Mouse (Mus musculus) kidney, embryonic 15.5 days (tissue): ENCODE measurements at regions not wholly inside any gene's neighbourhood (a gene's known extent, or its start where the extent isn't known, plus 50 kb on each side); places are given as distances from the start of the nearest gene placed in this dataset.

Experiments
- ATAC-seq: fragments of 200-750 bp; cut with Nextera tagmentation; replicated peaks from 2 replicates; pipeline ENCODE4 v1.8.0; 2017; ENCODE audit warnings: moderate TSS enrichment; ENCODE audit not compliant: low FRiP score
- H3K27ac ChIP-seq: fragments of 300-500 bp; sonication (generic); 2 replicates; pipeline ENCODE4 v1.5.1; 2015; ENCODE audit warnings: mild to moderate bottlenecking, inconsistent platforms
- H3K27me3 ChIP-seq: fragments of 300-500 bp; sonication (generic); 2 replicates; pipeline ENCODE4 v1.6.1; 2015; ENCODE audit warnings: inconsistent platforms
- H3K36me3 ChIP-seq: fragments of 300-500 bp; sonication (generic); 2 replicates; pipeline ENCODE4 v1.6.1; 2015; ENCODE audit warnings: inconsistent platforms
- H3K4me1 ChIP-seq: fragments of 300-500 bp; sonication (generic); 2 replicates; pipeline ENCODE4 v1.6.1; 2015; ENCODE audit warnings: inconsistent platforms
- H3K4me2 ChIP-seq: fragments of 300-500 bp; sonication (generic); 2 replicates; pipeline ENCODE4 v1.6.1; 2015; ENCODE audit warnings: moderate library complexity, mild to moderate bottlenecking, inconsistent platforms
- H3K4me3 ChIP-seq: fragments of 300-500 bp; sonication (generic); replicated peaks from 2 replicates; pipeline ENCODE4 v1.5.1; 2015; ENCODE audit warnings: mild to moderate bottlenecking, inconsistent platforms
- H3K9ac ChIP-seq: fragments of 300-500 bp; sonication (generic); 2 replicates; pipeline ENCODE4 v1.6.1; 2015; ENCODE audit warnings: mild to moderate bottlenecking, inconsistent platforms
- H3K9me3 ChIP-seq: fragments of 300-500 bp; sonication (generic); replicated peaks from 2 replicates; pipeline ENCODE4 v1.6.1; 2016; ENCODE audit warnings: inconsistent platforms
- WGBS: fragments of 180-500 bp; shearing (Covaris S2); methylation state at CpG from one replicate; pipeline ENCODE4 v1.1.7; 2015; ENCODE audit warnings: mixed read lengths; 5-methylcytosine and 5-hydroxymethylcytosine counted together

DNA sequence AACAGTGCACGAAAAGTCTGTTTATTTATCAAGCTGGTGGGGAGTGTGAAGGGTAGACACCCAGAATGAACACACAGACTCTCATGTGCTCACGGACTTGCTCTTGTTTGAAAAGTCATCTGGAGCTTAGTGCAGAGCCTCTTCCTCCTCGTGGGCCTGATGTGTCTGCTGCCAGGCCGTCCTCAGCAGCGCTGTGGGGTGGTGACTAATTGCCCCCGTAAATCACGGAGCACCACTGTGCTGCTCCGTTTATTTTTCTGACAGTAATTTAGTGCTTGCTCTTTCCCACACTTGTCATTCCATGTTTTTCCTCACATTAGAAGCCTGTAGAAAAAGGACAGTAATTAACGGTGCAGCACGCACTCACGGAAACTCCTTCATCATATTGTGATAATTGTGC, 51.2 kb upstream of the Gm17304 start:
- Histone ChIP-seq H3K36me3 (no peaks in the 10 kb centered on the region), H3K9ac (no peak overlapping the region), H3K9me3 (no peaks in the 10 kb centered on the region), H3K27me3 (peaks cover 74% of the 10 kb centered on the region), H3K27ac (no peak overlapping the region), H3K4me1 (peaks cover 6% of the 10 kb centered on the region), H3K4me3 (no peak overlapping the region), H3K4me2 (no peak overlapping the region)
- WGBS: 5% methylated on average over 11 of the region's 11 CpGs
- ATAC-seq: no peak

DNA sequence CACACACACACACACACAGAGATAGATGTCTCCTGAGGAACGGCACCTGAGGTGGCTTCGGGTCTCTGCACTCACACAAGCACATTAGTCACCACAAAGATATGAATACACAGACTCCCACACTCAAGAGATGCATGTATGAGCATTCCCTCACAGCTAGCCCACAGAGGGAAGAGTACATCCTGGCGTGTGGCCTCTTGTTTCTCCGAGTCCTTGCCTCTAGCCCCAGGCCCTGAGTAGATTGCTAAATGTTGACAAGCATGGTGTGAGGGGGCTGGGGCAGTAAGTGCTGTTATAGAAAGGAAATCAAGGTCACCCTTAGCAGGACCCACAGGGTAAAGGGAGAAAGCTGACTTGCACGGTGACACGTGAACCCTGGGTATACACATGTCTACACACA, 69.6 kb upstream of the Gm17304 start:
- no peaks in the 10 kb centered on the region for H3K36me3 ChIP-seq
- no peaks in the 10 kb centered on the region for H3K9me3 ChIP-seq
- no peaks in the 10 kb centered on the region for H3K4me1 ChIP-seq
- H3K27me3 ChIP-seq: peaks cover 3% of the 10 kb centered on the region; the same call in 1 of the 2 replicates
- no peak overlapping the region for H3K9ac ChIP-seq
- no peak overlapping the region for H3K4me3 ChIP-seq
- no peak overlapping the region for H3K4me2 ChIP-seq
- no peak overlapping the region for H3K27ac ChIP-seq
- no peak for ATAC-seq
- WGBS: 77% methylated on average over 6 of the region's 6 CpGs

- ATAC-seq: no peak
- H3K27me3 ChIP-seq: no peaks in the 10 kb centered on the region
- H3K36me3 ChIP-seq: no peaks in the 10 kb centered on the region
- no peak overlapping the region for H3K4me2 ChIP-seq
- H3K27ac ChIP-seq: no peak overlapping the region
- H3K4me1 ChIP-seq: no peaks in the 10 kb centered on the region
- H3K9ac ChIP-seq: no peak overlapping the region
- H3K4me3 ChIP-seq: no peak overlapping the region
- WGBS: 34% methylated on average over 6 of the region's 6 CpGs
- H3K9me3 ChIP-seq: no peaks in the 10 kb centered on the region
Measured at GRCm38 (mm10) chr5:106537153-106537552, 71.7 kb upstream of the Gm17304 start.

- 85% methylated on average over 5 of the region's 5 CpGs for WGBS
- no peak overlapping the region for H3K4me3 ChIP-seq
- H3K9me3 ChIP-seq: no peaks in the 10 kb centered on the region
- no peaks in the 10 kb centered on the region for H3K27me3 ChIP-seq
- no peaks in the 10 kb centered on the region for H3K4me1 ChIP-seq
- no peak overlapping the region for H3K4me2 ChIP-seq
- no peaks in the 10 kb centered on the region for H3K36me3 ChIP-seq
- H3K27ac ChIP-seq: no peak overlapping the region
- no peak for ATAC-seq
- H3K9ac ChIP-seq: no peak overlapping the region
Measured at GRCm38 (mm10) chr5:106536068-106536467, 72.8 kb upstream of the Gm17304 start.

DNA sequence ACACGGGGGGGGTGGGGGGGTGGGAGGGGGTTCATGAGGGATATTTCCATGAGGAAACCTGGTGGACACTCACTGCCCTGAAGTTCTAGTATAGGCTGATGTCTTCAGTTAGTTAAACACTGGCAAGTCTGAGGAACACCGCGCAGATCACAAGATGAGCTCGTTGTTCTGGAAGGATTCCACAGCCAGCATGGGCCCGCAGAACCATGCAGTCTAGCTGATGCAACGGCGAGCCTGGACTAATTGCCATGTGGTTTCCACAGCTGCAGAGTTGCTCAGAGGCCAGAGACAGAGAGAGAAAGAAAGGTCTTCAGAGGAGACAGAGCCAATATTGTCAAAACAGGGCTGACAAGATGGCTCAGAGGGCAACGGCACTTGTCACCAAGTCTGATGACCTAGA, 70.8 kb upstream of the Barhl2 start:
- Histone ChIP-seq H3K9me3 (no peaks in the 10 kb centered on the region), H3K4me3 (no peak overlapping the region), H3K9ac (no peak overlapping the region), H3K27me3 (no peaks in the 10 kb centered on the region), H3K36me3 (no peaks in the 10 kb centered on the region), H3K4me2 (no peak overlapping the region), H3K4me1 (no peaks in the 10 kb centered on the region), H3K27ac (no peak overlapping the region)
- 91% methylated on average over 8 of the region's 8 CpGs for WGBS
- no peak for ATAC-seq

DNA sequence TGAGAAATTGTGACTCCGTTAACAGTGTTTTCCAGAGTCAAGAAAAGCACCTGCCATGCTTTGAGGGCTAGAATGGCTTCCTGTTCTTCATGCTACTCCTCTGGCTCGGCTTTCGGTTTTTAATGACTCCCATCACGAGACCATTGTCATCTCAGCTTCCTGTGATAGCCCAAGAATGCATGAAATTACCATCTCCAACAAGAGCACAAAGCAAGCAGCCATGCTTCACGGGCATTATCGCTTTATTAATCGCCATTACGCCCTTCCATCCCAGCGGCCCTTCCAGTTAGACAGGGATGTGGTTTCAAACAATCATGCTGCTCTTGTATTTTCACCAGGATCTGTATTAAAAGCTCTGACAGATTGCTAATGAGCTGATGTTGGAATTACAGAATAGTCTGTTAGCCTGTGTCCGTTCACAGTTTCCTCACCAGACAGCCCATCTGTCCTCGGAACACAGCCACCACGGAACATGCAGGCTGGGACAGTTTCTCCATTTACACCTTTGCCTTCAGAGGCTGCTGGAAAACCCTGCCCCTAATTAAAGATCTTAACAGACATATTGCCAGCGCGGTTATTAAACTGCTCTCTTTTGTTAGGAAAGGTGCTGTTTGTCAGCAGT, 69.5 kb upstream of the Barhl2 start:
- Histone ChIP-seq H3K4me1 (no peaks in the 10 kb centered on the region), H3K4me3 (no peak overlapping the region), H3K36me3 (no peaks in the 10 kb centered on the region), H3K27me3 (no peaks in the 10 kb centered on the region), H3K9me3 (no peaks in the 10 kb centered on the region), H3K9ac (no peak overlapping the region), H3K4me2 (no peak overlapping the region), H3K27ac (no peak overlapping the region)
- 71% methylated on average over 14 of the region's 14 CpGs for WGBS
- no peak for ATAC-seq

DNA sequence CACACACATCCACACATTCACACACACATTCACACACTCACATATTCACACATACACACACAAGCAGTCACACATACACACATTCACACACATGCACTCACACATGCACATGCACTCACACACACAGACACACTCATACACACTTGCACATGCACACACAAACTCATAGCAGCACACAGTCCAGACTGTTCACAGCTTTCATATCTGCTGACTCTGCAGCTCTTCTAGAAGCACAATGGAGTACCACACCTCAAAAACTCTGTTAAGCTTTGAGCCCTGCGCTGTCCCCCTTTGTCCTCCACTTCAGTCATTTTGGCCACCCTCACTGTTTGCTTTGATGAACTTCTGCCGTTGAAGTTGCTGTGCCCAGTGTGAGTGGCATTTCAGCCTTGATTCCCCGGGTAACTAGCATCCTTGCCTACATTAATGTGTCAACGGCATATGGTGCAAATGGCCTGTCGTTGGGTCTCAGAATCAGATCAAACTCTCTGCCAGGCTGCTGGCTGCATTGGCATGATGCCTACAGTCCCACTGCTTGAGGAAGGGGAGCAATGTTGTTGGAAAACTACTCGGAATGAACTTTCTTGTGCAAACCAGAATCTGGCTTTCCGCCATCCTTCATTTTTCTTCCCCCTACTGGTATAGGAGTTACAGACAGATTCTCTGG, 54.6 kb upstream of the Barhl2 start:
- Histone ChIP-seq H3K4me2 (no peak overlapping the region), H3K9me3 (no peaks in the 10 kb centered on the region), H3K27ac (no peak overlapping the region), H3K4me3 (no peak overlapping the region), H3K36me3 (no peaks in the 10 kb centered on the region), H3K27me3 (0 out of 2 replicates have a peak, but pooled peaks cover 5% of the 10 kb centered on the region), H3K9ac (no peak overlapping the region), H3K4me1 (no peaks in the 10 kb centered on the region)
- 78% methylated on average over 7 of the region's 7 CpGs for WGBS
- no peak for ATAC-seq

DNA sequence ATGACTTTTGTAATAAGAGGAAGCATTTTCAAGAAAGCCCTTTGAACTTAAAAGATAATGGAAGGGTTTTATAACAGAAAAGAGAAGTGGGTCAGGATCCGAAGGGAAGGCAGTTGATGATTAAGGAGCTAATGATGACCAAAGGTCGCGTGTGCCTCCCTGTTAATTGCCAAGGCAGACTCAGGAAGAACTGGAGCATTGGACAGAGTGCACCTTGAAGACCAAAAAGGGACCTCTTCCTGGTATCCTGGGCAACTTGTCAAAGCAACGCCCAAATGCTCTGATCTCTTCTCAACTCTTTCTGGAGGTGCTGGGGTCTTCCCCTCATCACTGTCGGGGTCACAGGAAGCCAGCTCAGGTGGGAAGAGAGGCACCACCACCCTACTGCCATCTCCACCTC, 49.9 kb upstream of the Barhl2 start:
- ATAC-seq: no peak
- Histone ChIP-seq H3K36me3 (no peaks in the 10 kb centered on the region), H3K27ac (no peak overlapping the region), H3K4me3 (no peak overlapping the region), H3K9ac (no peak overlapping the region), H3K27me3 (0 out of 2 replicates have a peak, but pooled peaks cover 2% of the 10 kb centered on the region), H3K4me1 (no peaks in the 10 kb centered on the region), H3K4me2 (no peak overlapping the region), H3K9me3 (no peaks in the 10 kb centered on the region)
- WGBS: 75% methylated on average over 5 of the region's 5 CpGs
